Mouse (Mus musculus): ENCODE data around the gene Cyp2d22.
"Not testable (repeated sequence)": the region's sequence is repeated elsewhere in the genome, so short reads cannot be mapped to it uniquely, and the experiment has no call there.

The Cyp2d22 gene

DNA sequence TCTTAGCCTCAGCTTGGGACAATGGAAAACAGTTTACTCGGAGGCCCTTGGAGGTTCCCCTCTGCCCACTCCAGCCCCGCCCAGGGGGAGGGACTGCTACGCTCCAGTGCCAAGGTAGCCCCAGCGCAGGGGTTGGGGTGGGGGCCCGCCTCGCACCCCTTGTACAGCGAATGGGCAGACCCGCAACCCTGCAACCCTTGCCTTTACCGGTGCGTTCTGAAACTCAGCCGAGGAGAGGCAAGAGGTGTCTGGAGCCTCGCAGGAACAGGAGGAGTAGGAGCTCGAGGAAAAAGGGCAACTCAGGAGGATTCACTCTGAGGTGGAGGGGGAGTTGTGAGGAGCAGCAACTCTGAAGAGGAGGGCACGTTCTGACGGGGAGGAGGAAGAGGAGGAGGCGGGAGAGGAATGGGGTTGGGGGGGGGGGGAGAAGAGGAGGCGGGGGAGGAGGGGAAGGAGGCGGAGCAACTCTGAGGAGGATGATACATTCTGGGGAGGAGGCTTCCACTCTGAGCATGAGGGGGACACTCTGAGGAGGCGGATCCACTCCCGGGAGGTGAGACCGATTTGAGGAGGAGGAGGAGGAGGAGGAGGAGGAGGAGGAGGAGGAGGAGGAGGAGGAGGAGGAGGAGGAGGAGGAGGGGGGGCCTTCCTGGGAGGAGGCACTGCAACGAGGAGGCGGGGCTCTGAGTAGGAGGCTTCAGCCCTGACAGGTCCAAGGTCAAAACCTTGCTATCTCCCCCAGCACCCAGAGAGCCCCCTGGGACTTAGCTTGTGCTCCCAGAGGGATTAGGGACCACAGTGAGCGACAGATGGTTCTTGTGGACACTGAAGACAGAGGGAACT, at the start of gene Cyp2d22:
Gene Cyp2d22, minus strand, starts transcription at position 390 of the 843 bp plus-strand sequence.
- DNase-seq (ENCODE audit: low spot score) = peak; percentile 83

DNA sequence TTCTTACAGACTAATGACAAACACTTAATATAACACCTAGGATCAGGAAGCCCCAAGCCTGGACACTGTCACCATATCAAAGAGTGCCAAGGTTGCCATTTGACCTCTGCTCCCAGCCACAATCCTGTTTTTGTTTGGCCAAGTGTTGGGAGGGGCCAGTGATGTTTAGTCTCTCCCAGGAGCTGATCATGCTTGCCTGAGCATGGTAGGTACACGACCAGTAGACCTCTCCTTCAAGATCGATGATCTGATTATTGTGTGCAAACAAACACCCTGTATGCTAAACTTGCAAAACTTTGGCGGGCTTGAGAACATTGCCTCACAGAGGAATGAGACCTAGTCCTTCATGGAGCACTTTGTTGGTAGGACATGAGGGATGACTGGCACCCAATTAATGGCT, 43.4 kb upstream of the Cyp2d22 start:
- no peak for DNase-seq (ENCODE audit: low spot score)

DNA sequence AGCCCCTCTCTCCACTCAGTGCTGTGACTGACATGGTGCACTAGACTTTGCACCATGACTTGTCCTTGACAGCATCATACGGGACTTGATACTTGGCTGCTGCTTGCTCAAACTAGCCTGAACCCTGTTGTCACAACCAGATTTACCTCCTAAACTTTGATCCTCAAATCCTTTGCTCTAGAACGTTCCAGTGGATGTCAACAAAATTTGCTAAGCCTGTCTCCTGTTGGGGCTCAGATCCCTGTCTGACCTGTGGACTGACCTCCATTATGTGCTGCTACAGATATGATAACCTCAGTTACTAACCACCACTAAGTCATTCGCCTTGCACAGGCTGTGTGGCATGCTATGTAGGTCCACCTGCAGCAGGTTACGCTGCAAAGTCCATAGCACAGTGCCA, 42.9 kb upstream of the Cyp2d22 start:
- DNase-seq (ENCODE audit: low spot score) = no peak

DNA sequence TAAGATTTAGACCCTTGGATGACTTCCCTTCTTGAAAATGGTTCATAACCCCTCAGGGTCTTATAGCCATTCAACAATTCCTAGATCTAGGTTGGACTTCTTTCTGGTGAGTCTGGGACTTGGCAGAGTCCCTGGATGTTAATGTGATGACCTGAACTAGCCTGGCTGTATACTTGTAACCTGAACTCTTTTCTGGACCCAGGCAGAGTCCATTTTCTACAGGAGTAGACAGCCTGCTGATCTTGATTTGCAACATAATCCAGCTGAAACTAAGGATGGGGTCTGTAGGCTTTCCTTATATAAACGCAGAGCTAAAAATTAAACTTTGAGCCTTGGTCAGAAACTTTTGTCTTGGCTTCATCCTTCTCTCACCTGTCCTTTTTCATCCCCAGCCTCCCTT, 38.6 kb upstream of the Cyp2d22 start:
- DNase-seq (ENCODE audit: low spot score) = no peak

DNA sequence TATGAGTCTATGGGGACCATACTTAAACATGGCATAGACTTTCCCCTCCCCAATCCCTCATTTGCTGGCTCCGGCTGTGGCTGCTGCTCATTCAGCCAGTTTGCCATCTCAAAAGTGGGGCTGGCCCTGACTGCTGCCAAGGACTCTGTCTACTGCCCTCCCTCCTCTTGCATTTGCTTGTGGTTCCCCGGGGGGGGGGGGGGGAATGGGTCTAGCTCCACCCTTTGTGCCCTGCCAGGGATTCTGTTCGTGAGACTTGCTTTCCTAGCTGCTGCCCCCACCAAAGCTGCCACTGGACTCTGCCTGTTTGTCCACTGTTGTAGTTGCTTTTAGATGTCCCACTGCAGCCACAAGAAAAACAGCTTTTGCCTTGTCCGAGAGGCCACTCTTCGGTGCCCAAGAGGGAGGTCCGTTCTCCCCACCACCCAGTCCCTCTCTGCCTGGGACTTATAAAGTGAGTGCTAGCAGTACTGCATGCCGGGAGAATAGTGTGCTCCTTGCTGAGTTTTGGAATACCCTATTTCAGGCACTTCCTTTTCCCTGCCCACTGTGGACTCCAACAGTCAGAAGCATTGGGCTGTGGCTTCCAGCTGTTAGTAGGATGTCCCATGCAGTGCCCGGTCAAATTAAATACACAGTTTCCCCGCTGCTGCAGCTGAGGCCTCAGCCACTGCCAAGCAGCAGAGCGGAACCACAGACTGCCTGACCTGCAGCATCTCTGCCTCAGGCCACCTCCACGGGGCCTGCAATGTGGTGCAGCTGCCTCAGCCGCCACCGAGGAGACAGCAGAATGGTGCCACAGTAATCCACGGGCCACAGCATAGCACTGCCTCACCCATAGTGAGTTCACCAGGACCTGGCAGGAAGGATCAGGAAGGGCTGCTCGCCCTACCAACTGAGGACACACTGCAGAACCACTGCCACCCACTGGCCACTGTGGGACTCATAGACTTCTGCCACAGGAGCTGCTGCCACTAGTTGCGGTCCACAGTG, 37.0 kb upstream of the Cyp2d22 start:
- peak; percentile 53 for DNase-seq (ENCODE audit: low spot score)

DNA sequence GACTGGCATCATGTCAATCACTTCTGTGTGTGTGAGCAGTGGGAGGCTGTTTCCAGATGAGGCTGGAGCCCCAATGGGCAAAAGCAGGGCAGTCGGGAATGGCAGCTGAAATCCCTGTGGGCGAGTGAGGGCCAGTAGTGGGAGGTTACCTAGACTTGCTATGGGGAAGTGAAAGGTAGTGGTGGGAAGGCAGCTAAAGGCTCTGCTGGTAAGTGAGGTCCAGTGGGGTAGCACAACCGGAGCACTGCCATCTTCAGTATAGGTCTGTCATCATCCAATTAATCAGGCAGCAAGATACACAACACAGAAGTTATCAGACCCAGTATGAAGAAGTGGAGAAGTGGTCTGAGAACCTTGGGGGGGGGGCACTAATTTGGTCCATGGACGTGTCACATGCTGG, 27.5 kb upstream of the Cyp2d22 start:
- no peak for DNase-seq (ENCODE audit: low spot score)

DNA sequence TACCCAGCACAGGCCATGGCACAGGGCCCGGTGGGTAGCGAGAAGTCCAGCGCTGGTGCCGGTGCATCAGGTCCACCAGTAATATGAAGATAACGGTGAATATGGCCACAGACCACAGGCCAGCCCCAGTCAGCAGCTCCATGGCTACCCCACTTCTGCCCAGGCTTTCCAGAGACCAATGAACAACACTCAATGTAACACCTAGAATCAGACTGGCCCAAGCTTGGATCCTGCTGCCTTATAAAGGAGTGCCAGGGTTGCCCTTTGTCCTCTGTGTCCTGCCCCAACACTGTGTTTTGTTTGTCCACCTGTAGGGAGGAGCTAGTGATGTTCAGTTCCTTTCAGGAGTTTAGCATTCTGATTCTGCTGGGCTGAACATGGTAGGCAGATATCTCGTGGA, 26.9 kb upstream of the Cyp2d22 start, which contains the start of gene Cyp2d10:
Gene Cyp2d10, minus strand, starts transcription at position 215 of the 400 bp plus-strand sequence.
- DNase-seq (ENCODE audit: low spot score) = no peak

DNA sequence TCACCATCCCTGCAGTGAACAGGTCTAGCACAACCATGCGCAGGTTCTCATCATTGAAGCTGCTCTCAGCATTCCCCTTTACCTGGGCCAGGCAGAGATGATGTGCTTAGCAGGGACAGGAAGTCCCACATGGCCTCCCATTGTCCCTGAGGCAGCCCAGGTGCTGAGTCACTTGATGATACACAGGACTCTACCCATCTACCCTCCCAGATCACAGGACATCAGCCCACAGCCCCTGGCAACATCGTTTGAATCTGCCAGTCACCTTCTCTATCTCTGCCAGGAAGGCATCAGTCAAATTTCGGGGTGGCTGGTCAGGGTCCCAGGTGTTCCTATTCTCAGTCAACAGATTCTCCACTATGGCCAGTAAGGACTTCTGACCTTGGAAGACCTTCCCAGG, 24.1 kb upstream of the Cyp2d22 start:
- DNase-seq (ENCODE audit: low spot score) = no peak

DNA sequence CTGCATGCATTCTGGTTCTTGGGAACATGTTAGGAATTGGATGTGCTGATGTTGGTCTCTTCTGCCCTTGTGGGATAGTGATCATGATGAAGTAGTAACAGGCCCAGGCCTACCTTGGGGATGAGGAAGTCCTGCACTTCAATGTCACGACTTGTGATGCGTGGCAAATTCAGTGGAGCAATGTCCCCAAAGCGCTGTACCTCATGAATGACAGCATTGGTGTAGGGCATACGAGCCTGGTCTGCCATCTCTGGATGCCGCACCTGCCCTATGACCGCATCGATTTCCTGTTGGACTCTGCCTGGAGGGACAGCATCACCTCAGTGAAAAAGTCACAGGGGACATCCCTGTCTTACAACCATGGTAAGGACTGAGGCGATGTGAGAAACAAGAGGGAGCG, 23.5 kb upstream of the Cyp2d22 start:
- DNase-seq (ENCODE audit: low spot score) = no peak

DNA sequence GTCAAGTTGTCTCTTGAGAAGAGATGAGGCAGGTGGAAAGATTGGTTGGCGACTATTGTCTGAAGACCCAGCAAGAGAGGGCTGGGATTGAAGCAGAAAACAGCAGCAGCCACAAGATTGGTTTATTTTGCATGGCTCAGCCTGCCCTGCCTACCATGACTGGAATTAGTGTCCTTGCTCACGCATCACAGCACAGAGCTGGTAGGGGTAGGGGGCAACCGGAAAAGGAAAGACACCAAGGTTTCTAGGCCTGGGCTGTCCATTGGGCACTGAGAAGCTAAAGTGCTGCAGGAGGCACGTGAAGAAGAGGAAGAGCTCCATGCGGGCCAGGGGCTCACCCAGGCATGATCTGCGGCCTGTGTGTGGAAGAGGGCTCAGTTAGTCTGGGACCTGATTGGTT, 22.7 kb upstream of the Cyp2d22 start:
- no peak for DNase-seq (ENCODE audit: low spot score)

DNA sequence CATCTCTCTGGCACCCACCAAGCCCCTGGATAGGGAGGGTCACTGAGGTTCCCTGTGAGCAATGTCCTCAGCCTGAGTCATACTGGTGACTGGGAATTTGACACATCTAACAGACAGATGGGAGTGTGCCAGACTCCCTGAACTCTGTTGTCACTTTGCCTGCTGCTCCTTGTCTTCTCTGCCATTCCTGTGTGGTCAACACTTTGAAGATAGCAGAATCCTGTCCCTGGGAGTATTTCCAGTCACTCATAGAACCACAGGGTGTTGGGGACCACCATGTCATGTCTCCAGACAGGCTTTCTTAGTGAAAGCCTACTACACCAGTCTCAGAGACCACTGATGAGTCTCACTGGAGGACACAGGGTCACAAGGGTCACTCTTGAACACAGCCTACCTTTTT, 22.0 kb upstream of the Cyp2d22 start:
- DNase-seq (ENCODE audit: low spot score) = no peak

DNA sequence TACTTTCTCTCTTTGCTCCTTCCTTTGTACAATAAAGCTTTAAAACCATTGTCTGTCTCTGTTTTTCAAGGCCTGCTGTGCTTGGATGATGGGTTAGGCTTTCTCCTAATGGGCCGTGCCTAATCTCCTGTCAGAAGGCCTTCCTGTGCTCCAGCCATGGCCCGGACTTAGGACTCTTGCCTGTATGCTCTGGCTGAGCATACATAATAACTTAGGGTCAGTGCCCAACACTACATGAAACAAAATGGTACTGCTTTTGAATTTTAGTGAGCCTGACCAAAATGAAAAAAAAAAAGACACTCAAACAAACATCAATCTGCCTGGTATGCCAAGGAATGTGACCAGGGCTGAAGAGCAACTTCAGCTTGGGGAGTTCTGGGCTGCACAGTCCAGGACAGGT, 21.5 kb upstream of the Cyp2d22 start:
- DNase-seq (ENCODE audit: low spot score) = no peak

DNA sequence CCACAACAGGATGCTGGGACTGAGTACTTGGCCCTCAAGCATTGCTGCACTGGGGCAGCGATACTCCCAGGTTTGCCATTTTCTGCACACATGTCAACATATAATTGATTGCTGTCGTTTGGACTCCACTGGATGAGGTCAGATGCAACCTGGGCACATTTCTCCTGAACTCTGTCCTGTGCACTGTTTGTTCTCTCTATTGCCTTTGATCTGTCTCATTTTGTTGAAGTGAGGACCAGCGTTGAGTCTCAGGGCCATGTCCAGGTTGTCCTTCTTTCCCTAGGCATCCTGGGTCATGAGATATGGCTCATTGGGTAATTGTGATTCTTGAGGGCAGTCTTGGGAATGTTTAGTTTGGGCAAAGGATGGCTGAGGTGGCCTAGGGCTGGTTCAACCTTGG, 15.9 kb upstream of the Cyp2d22 start:
- DNase-seq (ENCODE audit: low spot score) = not testable (repeated sequence)

DNA sequence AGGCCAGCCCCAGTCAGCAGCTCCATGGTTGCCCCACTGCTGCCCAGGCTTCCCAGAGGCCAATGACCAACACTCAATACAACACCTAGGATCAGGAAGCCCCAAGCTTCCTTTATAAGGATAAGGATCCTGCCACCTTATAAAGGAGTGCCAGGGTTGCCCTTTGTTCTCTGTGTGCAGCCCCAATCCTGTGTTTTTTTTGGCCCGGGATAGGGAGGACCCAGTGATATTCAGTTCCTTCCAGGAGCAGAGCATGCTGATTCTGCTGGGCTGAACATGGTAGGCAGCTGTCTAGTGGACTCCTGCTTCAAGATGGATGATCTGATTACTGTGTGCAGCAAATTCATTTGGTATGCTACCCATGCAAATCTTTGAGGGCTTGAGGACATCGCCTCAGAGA, 13.9 kb upstream of the Cyp2d22 start, which contains the start of gene Cyp2d11:
Gene Cyp2d11, minus strand, starts transcription at position 101 of the 400 bp plus-strand sequence.
- not testable (repeated sequence) for DNase-seq (ENCODE audit: low spot score)

DNA sequence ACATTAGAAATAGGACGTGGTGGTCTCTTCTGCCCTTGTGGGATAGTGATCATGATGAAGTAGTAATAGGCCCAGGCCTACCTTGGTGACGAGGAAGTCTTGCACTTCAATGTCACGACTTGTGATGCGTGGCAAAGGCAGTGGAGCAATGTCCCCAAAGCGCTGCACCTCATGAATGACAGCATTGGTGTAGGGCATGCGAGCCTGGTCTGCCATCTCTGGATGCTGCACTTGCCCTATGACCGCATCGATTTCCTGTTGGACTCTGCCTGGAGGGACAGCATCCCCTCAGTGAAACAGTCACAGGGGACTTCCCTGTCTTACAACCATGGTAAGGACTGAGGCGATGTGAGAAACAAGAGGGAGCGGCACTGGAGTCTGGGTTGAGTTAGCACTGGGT, 9.9 kb upstream of the Cyp2d22 start:
- DNase-seq (ENCODE audit: low spot score) = not testable (repeated sequence)

DNA sequence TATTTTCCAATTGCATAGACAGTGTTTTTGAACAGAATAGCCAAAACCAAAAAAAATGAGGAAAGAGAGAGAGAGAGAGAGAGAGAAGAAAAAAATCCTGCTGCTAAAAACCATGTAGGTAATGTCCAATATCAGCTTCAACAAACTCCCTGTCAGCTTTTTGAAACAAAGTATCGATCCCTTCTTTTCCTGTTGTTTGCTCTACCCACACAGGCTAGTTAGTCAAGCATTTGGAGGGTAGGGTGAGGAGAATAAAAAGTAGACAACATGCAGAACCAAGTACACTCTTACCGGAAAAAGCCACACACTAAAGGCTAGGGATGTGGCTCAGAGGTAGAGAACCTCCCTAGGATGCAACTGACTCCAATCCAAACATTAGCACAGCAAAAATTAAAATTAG, 5.7 kb upstream of the Cyp2d22 start:
- no peak for DNase-seq (ENCODE audit: low spot score)

DNA sequence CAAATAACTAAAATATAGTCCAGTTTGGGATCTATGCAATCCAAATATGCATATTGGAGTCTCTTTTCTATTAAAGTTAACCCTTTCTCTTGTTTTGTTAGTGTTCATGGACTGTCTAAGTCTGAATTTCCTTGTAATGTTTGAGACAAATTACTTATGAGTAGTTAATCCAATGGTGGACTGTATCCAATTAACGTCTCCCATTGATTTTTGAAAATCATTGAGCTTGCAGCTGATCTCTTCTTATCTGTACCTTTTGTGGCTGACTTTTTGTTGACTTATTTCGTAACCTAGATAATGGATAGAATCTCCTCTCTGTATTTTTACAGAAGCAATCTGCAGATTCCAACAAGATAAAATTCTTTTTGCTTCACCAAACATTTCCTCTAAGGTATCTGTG, 2.4 kb upstream of the Cyp2d22 start:
- no peak for DNase-seq (ENCODE audit: low spot score)

DNA sequence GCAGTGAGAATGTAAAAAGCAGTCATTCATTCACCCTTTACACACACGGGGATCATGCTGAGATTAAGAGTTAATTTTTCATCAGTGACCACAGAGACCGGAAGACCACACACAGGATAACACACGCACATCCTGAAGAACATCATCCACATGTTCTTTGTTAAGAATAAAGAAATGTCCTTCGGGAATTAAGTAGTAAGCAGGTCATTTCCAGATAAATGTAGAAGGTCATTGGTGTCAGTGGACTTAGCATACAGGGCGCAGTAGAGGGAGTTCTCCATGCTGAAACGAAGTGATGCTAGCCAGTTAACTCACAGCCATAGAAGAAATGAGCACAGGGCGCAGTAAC, 628 bp upstream of the Cyp2d22 start:
- no peak for DNase-seq (ENCODE audit: low spot score)

DNA sequence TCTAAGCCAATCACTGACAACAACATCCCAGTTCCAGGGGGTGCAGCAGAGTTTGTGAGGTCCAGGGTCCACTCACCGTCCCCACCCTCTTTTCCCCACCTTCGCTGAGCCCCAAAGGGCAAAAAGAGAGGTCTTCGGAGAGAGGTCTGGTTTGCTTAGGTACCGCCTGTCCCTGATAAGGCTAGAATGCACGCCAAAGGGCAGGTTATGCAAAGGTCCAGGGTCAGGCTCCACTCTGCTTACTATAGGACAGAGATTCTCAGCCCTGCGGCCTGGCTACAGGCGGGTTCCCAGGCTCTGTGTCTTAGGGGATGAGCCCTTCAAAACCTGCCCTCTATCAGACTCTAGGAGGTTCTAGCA, 569 bp downstream of the Cyp2d22 start:
- DNase-seq (ENCODE audit: low spot score) = peak; percentile 81

DNA sequence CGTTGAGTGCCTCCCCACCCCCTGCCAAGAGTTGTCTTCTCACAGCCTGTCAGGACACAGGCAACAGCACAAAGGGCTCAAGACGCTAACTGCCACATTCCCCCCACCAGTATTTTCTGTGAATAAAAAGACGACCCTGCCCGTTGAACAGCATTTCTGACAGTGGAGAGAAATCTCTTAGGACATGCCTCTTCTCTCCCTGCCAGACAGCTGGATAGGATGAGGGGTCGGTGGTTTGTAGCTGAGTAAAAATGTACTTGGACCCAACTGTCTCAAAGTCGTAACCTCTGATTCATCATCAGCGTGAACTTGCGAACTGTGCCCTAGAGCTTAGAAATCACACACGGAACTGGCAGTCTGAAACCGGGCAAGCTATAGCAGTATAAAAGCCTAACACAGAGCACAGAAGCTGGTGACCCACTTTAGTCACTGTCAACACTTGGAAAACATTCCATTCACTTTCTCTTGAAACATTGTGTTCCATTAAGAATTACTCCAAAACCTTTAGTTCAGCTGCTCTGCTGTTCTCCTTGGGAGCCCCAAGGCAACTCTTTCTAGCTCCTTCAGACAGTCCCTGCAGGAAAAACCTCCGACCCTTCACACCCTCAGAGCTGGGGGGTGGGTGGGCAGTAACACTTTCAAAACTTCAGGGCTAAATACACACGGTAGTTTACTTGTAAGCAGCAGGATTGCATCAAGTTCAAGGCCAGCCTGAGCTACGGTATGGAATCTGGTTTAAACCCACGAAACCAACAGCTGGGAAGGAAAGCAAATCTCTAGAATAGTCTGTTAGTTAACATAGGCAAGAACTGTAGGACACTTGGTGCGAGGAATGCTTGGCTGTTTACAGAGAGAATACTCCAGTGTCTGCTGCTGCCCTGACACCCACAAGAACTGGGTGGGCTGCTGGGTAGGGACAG, 1.5 kb downstream of the Cyp2d22 start:
- peak; percentile 37 for DNase-seq (ENCODE audit: low spot score)

DNA sequence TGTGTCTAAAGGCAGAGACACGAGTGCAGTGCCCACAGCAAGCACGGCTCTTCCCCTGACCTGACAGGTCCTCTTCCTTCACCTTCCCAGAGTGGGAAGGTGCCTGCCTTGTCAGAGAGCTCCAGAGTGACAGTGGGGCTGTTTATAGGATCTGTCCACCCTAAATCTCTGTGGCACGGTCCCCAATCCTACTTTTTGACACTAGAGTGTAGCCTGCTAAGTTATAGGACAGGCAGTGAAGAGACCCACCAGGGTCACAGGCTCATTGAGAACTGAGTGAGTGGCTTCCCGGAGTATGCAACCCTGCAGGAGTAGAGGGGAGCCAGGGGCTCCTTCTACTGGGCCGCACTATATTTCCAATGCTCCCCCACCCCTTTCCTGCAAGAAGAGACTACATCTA, 2.4 kb downstream of the Cyp2d22 start:
- DNase-seq (ENCODE audit: low spot score) = no peak

Data from yolk sac, embryonic 10.5 days (tissue).